Mouse (Mus musculus): ENCODE results near the gene Umad1. TPM values are rescaled to one million over a fixed set of nuclear protein-coding genes. Genes with fewer than 3 reads are reported as not detected.

Umad1 gene
- polyA plus RNA-seq, 1 experiment from 2014 or later = 15.0 TPM

DNA sequence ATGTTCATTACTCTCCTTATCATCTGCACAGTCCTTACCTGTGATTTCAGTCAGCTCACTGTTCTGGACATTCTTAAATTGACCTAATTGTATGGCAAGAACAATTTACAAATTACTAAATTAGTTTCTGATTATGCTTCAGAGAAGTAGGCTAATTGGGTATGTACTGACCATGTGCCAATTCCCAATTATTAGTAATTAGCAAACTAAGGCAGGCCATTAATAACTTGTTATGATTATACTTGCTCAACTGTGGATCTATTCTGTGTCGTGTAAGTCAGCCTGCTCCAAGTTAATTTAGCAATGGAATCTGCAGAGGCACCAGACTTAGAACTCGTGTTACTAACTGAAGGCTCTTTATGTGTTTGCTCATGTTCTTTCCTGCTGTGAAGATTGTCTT, 114.0 kb downstream of the Umad1 start:
- no peak overlapping the region for H3K27ac ChIP-seq (ENCODE audit: low read length)

DNA sequence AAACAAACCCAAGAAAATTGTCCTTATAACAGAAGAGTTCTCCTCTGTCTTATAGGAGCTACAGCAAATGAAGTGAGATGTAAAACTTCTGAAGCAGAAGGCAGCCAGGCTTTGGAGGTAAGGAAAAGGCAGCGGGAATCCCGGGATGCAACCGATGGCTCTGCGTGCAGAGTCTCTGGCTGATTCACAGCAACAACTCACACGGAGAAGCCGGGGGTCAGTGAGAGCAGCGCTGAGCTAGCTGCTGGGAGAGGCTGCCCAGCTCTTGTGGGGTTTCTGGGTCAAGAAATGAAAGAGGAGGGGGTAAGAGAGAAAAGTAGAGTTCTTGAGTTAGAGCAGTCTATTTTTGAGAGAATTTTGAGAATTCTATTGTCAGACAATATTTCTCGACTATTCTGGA, 114.8 kb downstream of the Umad1 start:
- no peak overlapping the region for H3K27ac ChIP-seq (ENCODE audit: low read length)
- H3K27me3 ChIP-seq (ENCODE audit: control insufficient read depth, insufficient read depth, low read depth, low read length) = no peaks in the 10 kb centered on the region
- H3K4me3 ChIP-seq (ENCODE audit: low read depth, low read length) = no peak overlapping the region
- ATAC-seq (ENCODE audit: low read depth) = no peak
- H3K9me3 ChIP-seq (replicated peaks; ENCODE audit: control insufficient read depth, low read length) = no peaks in the 10 kb centered on the region
- no peaks in the 10 kb centered on the region for H3K4me1 ChIP-seq (ENCODE audit: control insufficient read depth, low read depth, low read length)
- no peaks in the 10 kb centered on the region for H3K36me3 ChIP-seq (ENCODE audit: control insufficient read depth, insufficient read depth)
- H3K4me2 ChIP-seq (ENCODE audit: low read depth, low read length) = no peak overlapping the region
- 72% methylated on average over 8 of the region's 8 CpGs for WGBS (ENCODE audit: insufficient replicate concordance)
- H3K9ac ChIP-seq (ENCODE audit: low read depth, low read length) = no peak overlapping the region

More for the DNA sequence above, 114.0 kb downstream of the Umad1 start:
- Histone ChIP-seq H3K4me3 (ENCODE audit: low read depth, low read length) (no peak overlapping the region), H3K4me1 (ENCODE audit: control insufficient read depth, low read depth, low read length) (no peaks in the 10 kb centered on the region), H3K36me3 (ENCODE audit: control insufficient read depth, insufficient read depth) (no peaks in the 10 kb centered on the region), H3K27me3 (ENCODE audit: control insufficient read depth, insufficient read depth, low read depth, low read length) (no peaks in the 10 kb centered on the region), H3K9me3 (replicated peaks; ENCODE audit: control insufficient read depth, low read length) (no peaks in the 10 kb centered on the region), H3K4me2 (ENCODE audit: low read depth, low read length) (no peak overlapping the region), H3K9ac (ENCODE audit: low read depth, low read length) (no peak overlapping the region)
- no peak for ATAC-seq (ENCODE audit: low read depth)
- 56% methylated on average over 2 of the region's 2 CpGs for WGBS (ENCODE audit: insufficient replicate concordance)

DNA sequence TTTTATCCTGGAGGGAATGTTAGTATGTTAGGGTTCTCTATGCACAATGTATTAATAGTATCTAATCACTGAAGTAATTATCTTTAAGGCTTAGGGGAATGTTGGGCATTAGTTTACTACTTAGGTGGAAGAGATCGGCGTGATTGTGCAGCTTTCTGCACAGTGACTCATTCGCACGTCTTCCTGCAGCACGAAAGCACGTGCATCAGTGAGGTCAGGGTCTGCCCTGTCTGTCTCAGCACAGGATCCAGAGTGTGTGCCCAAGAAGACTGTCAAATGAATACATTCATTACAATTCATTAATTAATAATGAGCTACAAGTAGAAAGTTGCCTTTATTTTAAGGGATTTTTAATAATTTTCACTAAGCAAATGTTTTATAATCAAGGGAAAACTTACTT, 115.2 kb downstream of the Umad1 start:
- Histone ChIP-seq H3K4me2 (ENCODE audit: low read depth, low read length) (no peak overlapping the region), H3K4me3 (ENCODE audit: low read depth, low read length) (no peak overlapping the region), H3K27ac (ENCODE audit: low read length) (no peak overlapping the region), H3K9ac (ENCODE audit: low read depth, low read length) (no peak overlapping the region), H3K4me1 (ENCODE audit: control insufficient read depth, low read depth, low read length) (no peaks in the 10 kb centered on the region), H3K9me3 (replicated peaks; ENCODE audit: control insufficient read depth, low read length) (no peaks in the 10 kb centered on the region), H3K27me3 (ENCODE audit: control insufficient read depth, insufficient read depth, low read depth, low read length) (no peaks in the 10 kb centered on the region), H3K36me3 (ENCODE audit: control insufficient read depth, insufficient read depth) (no peaks in the 10 kb centered on the region)
- 77% methylated on average over 6 of the region's 6 CpGs for WGBS (ENCODE audit: insufficient replicate concordance)
- no peak for ATAC-seq (ENCODE audit: low read depth)

DNA sequence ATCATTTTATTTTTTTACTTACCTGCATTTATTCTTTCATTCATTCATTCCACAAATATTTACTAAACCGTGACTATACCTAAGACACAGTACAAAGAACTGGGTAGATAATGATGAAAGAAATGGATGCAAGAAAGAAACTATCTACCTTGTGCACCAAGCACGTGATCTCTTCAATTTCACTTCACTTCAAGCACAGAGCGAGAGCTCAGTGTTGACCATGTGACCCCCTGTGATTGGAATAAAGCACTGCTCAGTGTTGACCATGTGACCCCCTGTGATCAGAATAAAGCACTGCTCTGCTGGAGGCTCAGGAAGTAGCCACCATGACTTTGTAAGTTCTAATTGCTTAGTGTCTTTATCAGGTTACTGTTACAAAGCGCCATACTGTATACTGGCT, 115.6 kb downstream of the Umad1 start:
- Histone ChIP-seq H3K27ac (ENCODE audit: low read length) (no peak overlapping the region), H3K4me3 (ENCODE audit: low read depth, low read length) (no peak overlapping the region), H3K9me3 (replicated peaks; ENCODE audit: control insufficient read depth, low read length) (no peaks in the 10 kb centered on the region), H3K9ac (ENCODE audit: low read depth, low read length) (no peak overlapping the region), H3K36me3 (ENCODE audit: control insufficient read depth, insufficient read depth) (no peaks in the 10 kb centered on the region), H3K27me3 (ENCODE audit: control insufficient read depth, insufficient read depth, low read depth, low read length) (no peaks in the 10 kb centered on the region), H3K4me1 (ENCODE audit: control insufficient read depth, low read depth, low read length) (no peaks in the 10 kb centered on the region), H3K4me2 (ENCODE audit: low read depth, low read length) (no peak overlapping the region)
- no peak for ATAC-seq (ENCODE audit: low read depth)
- 77% methylated on average over 4 of the region's 4 CpGs for WGBS (ENCODE audit: insufficient replicate concordance)

DNA sequence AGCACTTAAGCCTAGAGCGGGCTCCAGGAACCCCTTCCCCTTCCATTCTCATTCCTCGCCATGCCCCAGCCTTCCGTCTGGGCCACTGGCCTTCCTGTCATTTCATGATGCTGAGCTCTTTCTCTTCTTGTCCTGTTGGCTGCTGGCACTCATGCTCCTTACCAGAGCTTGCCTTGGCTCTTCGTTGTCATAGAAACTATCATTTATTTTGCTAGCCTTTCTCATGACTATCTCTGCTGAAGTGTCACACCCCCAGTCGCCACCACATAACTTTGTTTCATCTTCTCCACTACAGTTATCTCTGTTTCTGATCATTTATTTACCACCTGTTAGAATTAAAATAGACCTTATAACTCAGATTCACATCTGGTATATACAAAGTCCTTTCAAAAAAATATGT, 117.3 kb downstream of the Umad1 start:
- H3K27ac ChIP-seq (ENCODE audit: low read length) = no peak overlapping the region
- H3K4me2 ChIP-seq (ENCODE audit: low read depth, low read length) = no peak overlapping the region
- no peaks in the 10 kb centered on the region for H3K4me1 ChIP-seq (ENCODE audit: control insufficient read depth, low read depth, low read length)
- no peaks in the 10 kb centered on the region for H3K27me3 ChIP-seq (ENCODE audit: control insufficient read depth, insufficient read depth, low read depth, low read length)
- H3K9me3 ChIP-seq (replicated peaks; ENCODE audit: control insufficient read depth, low read length) = no peaks in the 10 kb centered on the region
- no peak overlapping the region for H3K4me3 ChIP-seq (ENCODE audit: low read depth, low read length)
- ATAC-seq (ENCODE audit: low read depth) = no peak
- H3K9ac ChIP-seq (ENCODE audit: low read depth, low read length) = no peak overlapping the region
- 78% methylated on average over 5 of the region's 5 CpGs for WGBS (ENCODE audit: insufficient replicate concordance)
- no peaks in the 10 kb centered on the region for H3K36me3 ChIP-seq (ENCODE audit: control insufficient read depth, insufficient read depth)

DNA sequence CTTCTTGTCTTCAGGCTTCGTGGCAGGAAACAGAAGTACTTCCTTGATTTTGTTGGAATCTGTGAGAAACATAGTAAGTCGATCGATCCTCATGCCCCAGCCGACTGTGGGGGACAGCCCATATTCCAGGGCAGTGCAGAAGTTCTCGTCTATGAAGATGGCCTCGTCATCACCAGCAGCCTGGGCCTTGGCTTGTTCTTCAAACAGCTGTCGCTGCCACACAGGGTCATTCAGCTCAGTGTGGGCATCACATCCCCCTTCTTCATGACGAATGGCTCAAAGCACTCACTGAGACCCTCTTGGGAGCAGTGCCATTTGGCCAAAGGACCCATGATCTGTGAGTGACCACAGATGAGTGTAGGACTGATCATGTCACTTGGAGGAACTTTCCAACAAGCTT, 118.6 kb downstream of the Umad1 start:
- no peak overlapping the region for H3K9ac ChIP-seq (ENCODE audit: low read depth, low read length)
- no peak for ATAC-seq (ENCODE audit: low read depth)
- no peaks in the 10 kb centered on the region for H3K4me1 ChIP-seq (ENCODE audit: control insufficient read depth, low read depth, low read length)
- H3K36me3 ChIP-seq (ENCODE audit: control insufficient read depth, insufficient read depth) = no peaks in the 10 kb centered on the region
- 52% methylated on average over 8 of the region's 8 CpGs for WGBS (ENCODE audit: insufficient replicate concordance)
- no peak overlapping the region for H3K4me3 ChIP-seq (ENCODE audit: low read depth, low read length)
- H3K9me3 ChIP-seq (replicated peaks; ENCODE audit: control insufficient read depth, low read length) = no peaks in the 10 kb centered on the region
- no peak overlapping the region for H3K4me2 ChIP-seq (ENCODE audit: low read depth, low read length)
- no peak overlapping the region for H3K27ac ChIP-seq (ENCODE audit: low read length)
- no peaks in the 10 kb centered on the region for H3K27me3 ChIP-seq (ENCODE audit: control insufficient read depth, insufficient read depth, low read depth, low read length)

DNA sequence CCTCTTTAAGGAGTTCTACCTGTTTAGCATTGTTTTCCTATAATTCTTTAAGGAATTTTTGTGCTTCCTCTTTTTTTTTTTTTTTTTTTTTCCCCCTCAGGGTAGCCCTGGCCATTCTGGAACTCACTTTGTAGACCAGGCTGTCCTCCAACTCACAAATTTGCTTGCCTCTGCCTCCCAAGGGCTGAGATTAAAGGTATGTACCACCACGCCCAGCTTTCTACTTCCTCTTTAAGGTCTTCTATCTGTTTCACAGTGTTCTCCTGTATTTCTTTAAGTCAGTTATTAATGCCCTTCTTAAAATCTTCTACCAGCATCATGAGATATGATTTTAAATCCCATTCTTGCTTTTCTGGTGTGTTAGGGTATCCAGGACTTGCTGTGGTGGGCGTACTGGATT, 130.2 kb downstream of the Umad1 start:
- no peak overlapping the region for H3K4me3 ChIP-seq (ENCODE audit: low read depth, low read length)
- no peak overlapping the region for H3K27ac ChIP-seq (ENCODE audit: low read length)
- no peaks in the 10 kb centered on the region for H3K27me3 ChIP-seq (ENCODE audit: control insufficient read depth, insufficient read depth, low read depth, low read length)
- no peak for ATAC-seq (ENCODE audit: low read depth)
- H3K9ac ChIP-seq (ENCODE audit: low read depth, low read length) = no peak overlapping the region
- 71% methylated on average over 2 of the region's 2 CpGs for WGBS (ENCODE audit: insufficient replicate concordance)
- 0 out of 2 replicates have a peak, but pooled peaks cover 3% of the 10 kb centered on the region for H3K4me1 ChIP-seq (ENCODE audit: control insufficient read depth, low read depth, low read length)
- H3K9me3 ChIP-seq (replicated peaks; ENCODE audit: control insufficient read depth, low read length) = no peaks in the 10 kb centered on the region
- H3K36me3 ChIP-seq (ENCODE audit: control insufficient read depth, insufficient read depth) = no peaks in the 10 kb centered on the region
- H3K4me2 ChIP-seq (ENCODE audit: low read depth, low read length) = no peak overlapping the region

DNA sequence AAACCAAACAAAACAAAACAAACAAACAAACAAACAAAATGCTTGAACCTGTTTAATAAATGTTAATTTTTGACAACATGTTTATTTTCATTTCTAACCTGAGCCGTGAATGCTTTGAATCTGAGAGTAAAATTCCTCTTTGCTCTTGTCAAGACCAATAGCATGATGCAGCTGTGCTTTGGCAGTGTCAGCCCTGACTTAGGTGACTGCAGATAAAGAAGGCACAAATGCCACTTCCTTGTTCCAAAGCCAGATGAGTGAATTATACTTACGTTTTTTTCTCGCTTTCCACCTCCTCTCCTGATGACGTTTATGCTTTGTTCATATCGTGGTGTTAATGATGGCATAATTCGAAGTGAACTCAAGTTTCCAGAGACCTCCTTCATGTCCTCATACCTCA, 131.2 kb downstream of the Umad1 start:
- Histone ChIP-seq H3K4me1 (ENCODE audit: control insufficient read depth, low read depth, low read length) (0 out of 2 replicates have a peak, but pooled peaks cover 3% of the 10 kb centered on the region), H3K9me3 (replicated peaks; ENCODE audit: control insufficient read depth, low read length) (no peaks in the 10 kb centered on the region), H3K27ac (ENCODE audit: low read length) (no peak overlapping the region), H3K27me3 (ENCODE audit: control insufficient read depth, insufficient read depth, low read depth, low read length) (no peaks in the 10 kb centered on the region), H3K4me2 (ENCODE audit: low read depth, low read length) (no peak overlapping the region), H3K4me3 (ENCODE audit: low read depth, low read length) (no peak overlapping the region), H3K9ac (ENCODE audit: low read depth, low read length) (no peak overlapping the region), H3K36me3 (ENCODE audit: control insufficient read depth, insufficient read depth) (no peaks in the 10 kb centered on the region)
- WGBS (ENCODE audit: insufficient replicate concordance) = 71% methylated on average over 6 of the region's 6 CpGs
- ATAC-seq (ENCODE audit: low read depth) = no peak

DNA sequence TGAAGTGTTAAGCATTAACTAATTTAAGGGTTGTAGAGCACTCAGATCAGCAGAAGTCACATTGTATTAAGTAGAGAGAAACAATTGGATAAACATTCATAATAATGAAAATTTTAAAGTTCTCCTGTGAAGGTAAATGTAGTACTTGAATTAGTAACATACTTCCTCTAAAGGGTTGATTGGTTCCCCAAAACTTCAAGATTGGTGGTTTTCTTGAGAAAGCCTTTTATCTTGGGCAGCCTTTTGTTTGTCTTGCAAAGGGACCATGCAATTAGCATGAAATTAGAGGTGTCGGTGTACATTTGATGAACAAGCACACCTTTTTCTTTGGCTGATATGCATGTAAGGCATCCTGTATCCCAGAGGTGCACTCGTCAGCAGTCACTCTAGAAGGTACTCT, 131.8 kb downstream of the Umad1 start:
- H3K9me3 ChIP-seq (replicated peaks; ENCODE audit: control insufficient read depth, low read length) = no peaks in the 10 kb centered on the region
- H3K27ac ChIP-seq (ENCODE audit: low read length) = no peak overlapping the region
- no peaks in the 10 kb centered on the region for H3K36me3 ChIP-seq (ENCODE audit: control insufficient read depth, insufficient read depth)
- WGBS (ENCODE audit: insufficient replicate concordance) = 72% methylated on average over 2 of the region's 2 CpGs
- no peak for ATAC-seq (ENCODE audit: low read depth)
- no peak overlapping the region for H3K4me2 ChIP-seq (ENCODE audit: low read depth, low read length)
- 0 out of 2 replicates have a peak, but pooled peaks cover 3% of the 10 kb centered on the region for H3K4me1 ChIP-seq (ENCODE audit: control insufficient read depth, low read depth, low read length)
- H3K4me3 ChIP-seq (ENCODE audit: low read depth, low read length) = no peak overlapping the region
- H3K27me3 ChIP-seq (ENCODE audit: control insufficient read depth, insufficient read depth, low read depth, low read length) = no peaks in the 10 kb centered on the region
- H3K9ac ChIP-seq (ENCODE audit: low read depth, low read length) = no peak overlapping the region

Measured in liver, embryonic 16.5 days (tissue).